Mouse (Mus musculus) adrenal gland, adult 18-20 months (tissue): ENCODE data around the gene Bcar1. TPM values are rescaled to one million over a fixed set of nuclear protein-coding genes. Genes with fewer than 3 reads are reported as not detected.

ENCODE experiments used
- DNase-seq, 2 experiments: peaks; one replicate each; pipeline ENCODE4 v3.0.0; 2021 to 2022; ENCODE audit warnings: low spot score in 2 of 2
- total RNA-seq, 2 experiments: library from RNA; stranded (reverse); gene quantifications; 1 replicate in 1 of 2; 2 replicates in 1 of 2; pipeline ENCODE4 v1.2.3; 2021

Bcar1 gene
- total RNA-seq, 2 experiments from 2014 or later: 83.9 to 120 TPM

DNA sequence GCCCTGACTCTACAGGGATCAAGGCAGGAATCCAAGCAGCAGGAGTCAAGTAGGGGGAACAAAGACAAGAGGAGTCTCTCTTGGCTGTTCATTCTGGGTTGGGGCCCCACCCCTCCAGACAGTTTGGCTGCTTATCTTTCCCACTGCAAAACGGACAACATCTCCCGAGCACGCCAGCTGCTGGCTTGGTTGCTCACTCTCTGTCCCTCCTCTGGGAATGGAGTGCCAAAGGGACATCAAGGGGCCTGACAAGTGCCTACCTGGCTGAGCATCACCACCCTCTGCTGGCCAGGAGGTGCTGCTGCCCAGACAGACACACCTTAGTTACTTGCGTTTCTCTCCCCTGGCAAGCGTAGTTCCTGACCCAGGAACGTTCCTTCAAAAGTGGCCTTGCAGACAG is 25.7 kb downstream of the Bcar1 start:
- peak in 1 of 2 experiments; percentile 16 for DNase-seq

DNA sequence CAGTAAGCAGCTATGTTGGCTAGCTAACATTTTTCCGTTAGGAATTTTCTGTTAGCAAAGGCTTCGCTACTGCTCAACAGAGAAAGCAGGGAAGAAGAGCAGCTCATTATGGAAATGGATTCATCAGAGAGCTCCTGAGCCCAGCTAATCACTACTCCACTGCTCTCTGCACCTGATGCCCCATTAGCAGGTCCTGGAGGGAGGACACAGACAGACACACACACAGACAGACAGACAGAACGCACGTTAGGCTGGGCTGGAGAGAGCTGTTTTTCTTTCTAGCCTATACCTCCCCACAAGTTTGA is 26.2 kb downstream of the Bcar1 start:
- DNase-seq: no peak

DNA sequence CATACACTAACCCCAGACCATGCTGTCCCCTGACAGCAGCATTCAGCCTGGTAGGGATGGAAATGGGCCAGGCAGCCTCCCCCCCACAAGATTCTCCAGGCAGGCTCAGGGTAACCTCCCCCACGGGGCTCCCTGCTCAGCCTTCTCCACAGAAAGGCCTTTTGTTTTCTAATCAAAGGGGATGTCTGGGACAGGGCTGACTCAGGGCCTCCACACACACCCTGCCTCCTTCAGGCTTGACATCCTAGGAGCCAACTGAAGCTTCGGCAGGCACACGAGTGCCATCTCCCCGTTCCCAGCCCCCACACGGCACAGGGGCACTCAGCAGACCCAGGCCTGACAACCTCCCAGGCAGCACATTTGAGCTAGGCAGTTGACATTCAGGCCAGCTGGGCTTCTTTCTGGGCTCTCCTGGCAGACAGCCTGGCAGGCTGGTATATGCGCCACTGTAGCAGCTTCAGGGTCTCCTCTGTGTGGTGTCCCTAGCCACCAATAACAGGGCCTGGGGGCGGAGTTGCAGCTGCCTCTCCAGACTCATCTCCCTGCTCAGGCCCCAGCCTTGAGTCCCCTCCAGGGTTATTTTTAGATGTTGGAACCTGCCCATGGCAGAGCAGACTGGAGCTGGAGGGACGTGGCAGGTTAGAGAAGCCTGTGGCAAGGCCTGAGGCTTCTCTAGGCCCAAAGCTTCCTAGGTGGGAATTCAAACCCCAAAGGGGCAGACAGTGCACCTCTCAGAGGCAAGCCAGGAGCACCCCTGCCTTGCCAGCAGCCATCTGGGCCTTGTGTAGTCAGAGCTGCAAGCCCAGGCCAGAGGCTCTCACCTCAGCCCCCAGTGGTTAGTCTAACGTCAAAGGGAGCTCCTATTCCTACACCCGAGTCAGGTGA is 26.8 kb downstream of the Bcar1 start:
- peak; percentile 43 to 47 for DNase-seq

DNA sequence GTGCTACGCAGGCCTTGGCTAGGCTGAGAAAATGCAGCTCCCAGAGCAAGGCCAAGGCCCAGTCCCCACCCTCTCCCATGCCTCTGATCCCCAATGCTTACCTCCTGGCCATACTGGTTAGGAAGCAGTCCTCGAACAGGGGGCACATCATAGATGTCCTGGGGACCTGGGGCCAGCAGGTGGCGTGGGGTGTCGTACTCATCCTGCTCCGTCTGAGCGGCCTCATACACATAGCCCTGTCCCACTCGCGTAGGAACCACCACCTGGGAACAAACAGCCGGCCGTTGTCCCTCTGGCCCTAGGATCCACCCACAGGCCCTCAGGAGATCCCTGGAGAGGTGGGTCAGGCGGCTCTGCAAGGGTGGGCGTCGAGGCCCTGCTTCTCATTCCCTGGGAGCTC is 28.1 kb downstream of the Bcar1 start:
- peak in 1 of 2 experiments; percentile 10 for DNase-seq

DNA sequence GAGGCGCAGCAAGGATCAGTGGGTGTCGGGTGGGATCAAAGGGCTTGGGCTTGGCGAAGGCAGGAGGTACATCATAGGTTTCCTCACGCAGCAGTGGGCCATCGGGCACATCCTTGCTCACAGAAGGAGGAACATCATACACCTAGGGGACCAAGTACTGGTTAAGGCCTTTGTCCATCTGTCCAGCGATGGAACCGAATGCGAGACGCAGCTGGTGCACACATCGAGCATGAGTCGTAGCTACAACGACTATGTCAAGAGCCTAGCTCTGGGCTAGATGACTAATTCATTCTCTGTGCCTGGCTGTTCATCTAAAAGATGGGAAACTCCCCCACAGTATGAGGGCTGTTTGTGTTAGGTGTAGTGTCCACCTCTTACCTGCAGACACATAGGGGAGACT is 29.3 kb downstream of the Bcar1 start:
- no peak for DNase-seq

DNA sequence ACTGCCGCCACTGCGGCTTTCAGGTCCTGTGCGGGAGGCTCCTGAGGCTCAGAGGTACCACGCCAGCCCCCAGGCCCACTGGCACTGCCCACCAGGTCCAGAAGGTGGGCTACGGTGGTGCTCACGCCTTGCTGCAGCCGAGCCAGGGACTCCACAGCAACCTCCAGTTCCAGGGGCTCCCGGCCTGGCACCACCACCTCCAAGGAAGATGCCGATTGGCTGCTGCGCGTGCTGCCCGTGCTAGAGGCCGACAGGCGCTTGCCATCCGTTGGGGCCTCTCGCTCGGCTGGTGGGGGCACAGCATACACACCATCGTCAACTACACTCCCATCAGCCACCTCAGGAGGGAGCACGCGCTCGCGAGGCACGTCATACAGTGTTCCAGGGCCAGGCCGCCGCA is 29.8 kb downstream of the Bcar1 start:
- DNase-seq: no peak

DNA sequence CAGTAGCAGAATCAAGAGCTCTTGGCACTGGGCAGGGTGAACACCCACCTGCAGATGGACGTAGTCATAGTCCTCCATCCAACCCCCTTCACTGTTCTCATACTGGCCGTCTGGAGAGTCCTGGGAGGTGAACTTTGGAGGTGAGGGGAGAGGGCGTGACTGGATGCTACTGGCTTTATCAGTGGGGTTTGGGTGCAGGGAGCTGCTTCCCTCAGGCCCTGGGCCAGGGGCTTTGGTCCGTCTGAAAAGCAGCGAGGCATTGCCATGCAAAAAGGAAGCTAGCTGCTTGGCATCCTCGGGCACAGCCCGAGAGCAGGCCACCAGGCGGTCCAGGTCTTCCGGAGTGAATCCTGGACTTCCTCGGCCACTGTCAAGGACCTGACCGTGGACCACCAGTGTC is 30.3 kb downstream of the Bcar1 start:
- DNase-seq: no peak

DNA sequence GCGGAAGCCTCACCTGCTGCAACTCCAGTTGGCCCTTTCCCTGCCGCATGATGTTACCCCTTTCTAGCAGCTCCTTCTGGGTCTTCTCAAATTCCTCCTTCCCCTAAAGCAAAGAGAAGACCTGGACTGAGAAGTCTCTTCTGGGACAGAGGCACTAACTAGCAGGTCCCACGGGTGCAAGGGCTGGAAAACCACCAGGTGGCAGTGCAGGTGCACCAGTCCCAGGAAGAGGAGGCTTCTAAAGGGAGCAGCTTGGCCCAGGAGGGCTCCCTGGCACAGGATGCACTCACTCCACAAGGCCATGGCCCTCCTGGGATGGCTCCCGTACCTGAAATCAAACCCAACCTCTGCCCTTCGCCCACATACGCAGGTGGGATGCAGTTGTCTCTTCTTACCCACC is 31.0 kb downstream of the Bcar1 start:
- DNase-seq: peak; percentile 52 to 61

DNA sequence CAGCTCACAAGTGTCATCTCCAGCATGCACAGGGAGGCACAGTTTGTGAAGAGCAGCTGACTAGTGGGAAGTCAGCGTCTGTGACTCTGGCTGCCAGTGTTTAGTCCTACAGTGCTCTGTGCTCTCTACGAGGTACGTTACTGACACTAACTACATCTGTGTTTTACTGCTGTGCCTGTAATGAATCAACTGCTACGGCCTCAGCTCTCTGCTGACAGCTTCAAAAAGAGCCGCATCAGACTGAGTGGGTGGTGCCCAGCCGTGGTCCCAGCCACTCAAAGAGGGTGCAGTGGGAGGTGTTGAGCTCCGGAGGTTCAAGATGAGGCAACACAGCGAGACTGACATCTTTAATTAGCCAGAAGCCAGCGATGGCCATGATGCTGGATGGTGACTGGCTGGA is 31.5 kb downstream of the Bcar1 start:
- no peak for DNase-seq

DNA sequence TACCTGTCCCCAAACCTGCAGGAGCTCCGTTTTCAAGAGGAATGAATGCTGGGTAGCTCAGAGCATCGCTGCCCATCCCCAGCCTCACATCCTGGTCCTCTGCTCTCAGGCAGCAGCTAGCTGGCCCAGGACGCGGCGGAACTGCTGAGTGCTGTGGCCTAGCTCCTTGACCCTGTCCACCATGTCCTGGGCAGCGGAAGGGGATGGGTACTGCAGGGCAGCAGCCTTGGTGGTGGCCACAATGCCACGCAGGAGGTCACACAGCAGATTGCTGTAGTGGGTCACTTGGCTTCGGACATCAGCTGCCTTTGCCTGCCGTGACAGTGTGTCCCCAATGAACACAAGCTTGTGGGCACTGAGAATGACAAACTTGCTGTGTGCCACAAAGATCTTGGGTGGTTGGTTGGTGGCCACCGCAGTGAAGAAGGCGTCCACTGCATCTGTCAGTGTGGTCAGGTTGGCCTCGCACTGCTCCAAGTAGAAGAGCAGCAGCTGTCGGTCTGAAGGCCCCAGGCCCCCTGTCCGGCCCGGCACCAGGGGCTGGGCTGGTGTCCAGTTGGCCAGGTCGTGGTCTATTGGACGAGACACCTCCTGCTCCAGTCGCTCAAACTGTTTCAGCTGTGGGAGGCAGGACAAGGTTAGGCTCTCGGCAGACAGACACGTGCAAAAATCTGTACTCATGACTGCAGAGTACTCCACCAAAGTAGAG is 32.7 kb downstream of the Bcar1 start:
- DNase-seq: no peak

DNA sequence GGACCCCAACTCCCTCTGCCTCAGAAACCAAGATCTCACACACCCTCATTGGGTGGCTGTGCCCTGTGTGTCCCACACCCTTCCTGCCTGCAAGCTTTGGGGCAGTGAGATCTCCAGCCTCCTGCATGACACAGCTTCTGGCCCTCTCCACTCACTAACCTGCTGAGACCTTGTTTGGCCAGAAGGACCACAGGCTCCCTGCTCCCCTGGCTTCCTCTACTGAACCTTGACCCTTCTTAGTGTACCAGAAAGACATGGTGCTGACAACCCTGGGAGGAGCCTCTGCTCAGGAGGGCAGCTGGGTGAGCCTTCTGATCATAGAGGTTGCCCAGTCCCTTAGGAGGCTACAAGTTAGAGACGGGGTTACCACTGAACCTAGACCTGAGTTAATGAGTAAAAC is 34.4 kb downstream of the Bcar1 start:
- peak; percentile 20 for DNase-seq

DNA sequence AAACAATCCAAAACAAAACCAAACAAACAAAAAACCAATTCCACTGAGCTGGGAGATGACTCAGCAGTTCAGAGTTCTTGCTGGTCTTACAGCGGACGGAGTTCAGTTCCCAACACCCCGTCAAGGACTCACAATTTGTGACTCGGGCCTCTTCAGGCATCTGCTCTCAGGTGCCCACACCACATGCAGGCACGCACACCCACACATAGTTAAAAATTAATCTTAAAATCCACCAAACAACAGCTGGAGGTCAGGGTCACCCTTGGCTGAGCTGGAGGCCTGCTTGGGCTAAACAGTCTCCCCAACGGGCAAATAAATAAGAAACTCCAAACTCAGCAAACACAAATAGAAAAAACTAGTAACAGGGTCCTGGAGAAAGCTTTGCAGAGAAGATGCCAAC is 35.3 kb downstream of the Bcar1 start:
- DNase-seq: peak in 1 of 2 experiments; percentile 22

DNA sequence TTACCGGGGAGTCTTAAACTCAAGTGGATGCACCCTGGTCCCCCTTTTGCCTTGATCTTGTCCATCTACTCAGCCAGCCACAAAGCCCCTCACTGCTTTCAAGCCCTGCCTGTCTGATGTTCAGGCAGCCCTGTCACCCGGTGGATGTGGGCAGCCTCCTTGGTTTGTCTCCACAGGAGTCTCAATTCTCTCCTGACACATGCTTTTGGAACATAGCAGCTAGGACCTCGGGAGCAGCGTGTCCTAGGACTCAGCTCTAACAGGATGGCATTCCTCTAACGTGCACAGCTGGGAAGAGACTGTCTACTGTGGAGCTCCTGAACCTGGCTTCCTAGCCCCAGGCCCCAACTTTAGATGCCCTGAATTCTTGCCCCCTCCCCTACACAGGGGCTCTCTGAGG is 37.9 kb downstream of the Bcar1 start:
- no peak for DNase-seq

DNA sequence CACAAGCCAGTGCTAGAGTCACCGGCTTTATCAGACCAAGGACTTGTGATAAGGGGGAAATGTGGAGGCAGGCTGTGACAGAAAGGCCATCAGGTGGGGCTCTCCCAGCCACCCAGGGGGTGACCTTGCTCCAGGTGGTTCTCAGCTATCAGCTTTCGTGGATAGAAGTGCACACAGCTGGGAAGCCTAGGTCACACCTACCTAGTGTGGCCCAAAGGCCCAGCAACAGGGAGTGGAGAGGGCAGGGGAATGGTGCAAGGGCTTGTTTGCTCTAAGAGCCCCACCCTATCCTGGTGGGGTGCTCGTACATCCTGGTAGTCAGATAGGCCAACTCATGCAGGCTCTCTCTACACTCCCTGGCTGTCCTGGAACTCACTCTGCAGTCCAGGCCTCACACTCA is 38.4 kb downstream of the Bcar1 start:
- no peak for DNase-seq

DNA sequence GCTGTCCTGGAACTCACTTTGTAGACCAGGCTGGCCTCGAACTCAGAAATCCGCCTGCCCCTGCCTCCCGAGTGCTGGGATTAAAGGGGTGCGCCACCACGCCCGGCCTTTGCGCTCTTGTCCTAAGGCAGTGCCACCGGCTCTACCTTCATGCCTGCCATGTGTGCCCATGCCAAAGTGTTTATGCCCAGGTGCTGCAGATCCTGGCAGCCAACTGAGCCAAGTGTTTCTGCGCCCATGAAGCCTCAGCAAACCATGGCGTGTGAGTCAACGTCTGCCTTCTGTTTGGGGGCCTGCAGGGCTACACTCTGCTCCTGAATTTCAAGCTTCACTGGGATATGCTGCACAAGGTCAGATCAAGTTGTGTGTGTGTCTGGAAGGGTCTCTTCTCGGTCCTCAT is 39.0 kb downstream of the Bcar1 start:
- DNase-seq: no peak

DNA sequence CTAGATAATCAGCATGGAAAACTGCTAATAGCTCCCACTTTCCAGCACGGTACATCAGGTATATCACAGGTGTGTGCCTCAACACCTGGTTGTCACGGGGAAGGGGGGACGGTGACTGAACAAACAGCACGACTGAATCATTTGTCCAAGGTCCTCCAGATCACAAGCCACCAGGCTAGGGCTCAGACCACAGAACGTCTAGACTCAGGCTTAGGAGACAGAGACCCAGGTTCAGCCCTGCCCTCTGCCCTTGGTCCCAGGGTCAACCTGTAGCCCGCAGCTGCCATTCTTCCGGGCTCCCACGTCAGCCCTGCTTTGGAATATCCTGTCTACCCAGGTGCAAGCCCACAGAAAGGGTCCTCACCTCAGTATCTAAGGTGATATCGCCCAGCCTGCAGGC is 42.2 kb downstream of the Bcar1 start:
- DNase-seq: no peak

DNA sequence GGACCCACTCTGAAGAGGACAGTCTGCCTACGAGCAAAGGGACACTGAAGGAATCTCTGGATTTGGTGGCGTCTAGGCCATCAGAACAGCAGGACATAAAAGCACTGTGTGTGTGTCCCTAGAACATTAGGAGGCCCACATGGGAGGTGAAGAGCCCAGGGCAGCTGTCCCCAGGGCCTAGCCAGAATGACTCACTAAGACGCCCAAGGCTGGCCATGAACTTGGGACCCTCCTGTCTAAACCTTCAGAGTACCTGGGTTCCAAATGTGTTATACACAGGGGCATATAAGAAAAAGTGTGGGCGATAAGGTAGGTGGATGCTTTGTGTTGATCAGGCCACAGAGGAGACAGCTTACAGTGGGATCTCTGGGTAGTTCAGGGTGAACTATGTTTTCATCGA is 42.9 kb downstream of the Bcar1 start:
- DNase-seq: no peak

DNA sequence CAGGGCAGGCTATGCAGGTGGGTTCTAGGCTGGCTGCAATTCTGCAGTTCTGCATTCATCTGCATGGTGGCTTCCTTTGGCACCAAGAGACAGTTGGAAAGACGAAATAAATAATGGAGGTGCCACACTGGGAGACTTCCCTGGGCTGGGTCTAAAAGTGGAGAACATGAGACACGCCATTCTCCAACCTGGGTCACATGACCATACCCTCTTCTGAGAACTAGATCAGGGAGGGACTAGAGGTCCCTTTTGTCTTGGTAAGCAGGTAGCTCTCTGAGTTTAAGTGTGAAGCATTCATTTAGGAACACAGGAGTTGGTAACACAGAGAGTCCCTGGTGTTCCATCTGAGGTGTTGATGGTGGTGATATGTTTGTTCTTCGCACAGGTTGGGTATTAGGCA is 43.4 kb downstream of the Bcar1 start:
- no peak for DNase-seq

DNA sequence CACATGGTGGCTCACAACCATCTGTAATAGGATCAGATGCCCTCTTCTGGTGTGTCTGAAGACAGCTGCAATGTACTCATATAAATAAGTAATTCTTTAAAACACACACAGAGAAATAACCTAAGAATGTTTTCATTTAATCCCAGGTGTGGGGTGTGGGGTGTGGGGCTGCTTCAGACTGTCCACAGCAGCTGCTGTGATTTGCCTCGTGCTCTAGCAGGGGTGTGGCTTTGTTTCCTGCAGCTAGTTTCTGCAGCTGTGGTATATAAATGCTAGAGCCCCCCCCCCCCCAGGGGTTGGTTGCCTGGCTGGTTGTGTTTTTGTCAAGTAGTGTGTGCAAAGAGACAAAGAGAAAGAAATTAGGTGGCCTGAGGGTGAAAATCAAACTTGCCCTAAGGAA is 44.6 kb downstream of the Bcar1 start:
- no peak for DNase-seq

DNA sequence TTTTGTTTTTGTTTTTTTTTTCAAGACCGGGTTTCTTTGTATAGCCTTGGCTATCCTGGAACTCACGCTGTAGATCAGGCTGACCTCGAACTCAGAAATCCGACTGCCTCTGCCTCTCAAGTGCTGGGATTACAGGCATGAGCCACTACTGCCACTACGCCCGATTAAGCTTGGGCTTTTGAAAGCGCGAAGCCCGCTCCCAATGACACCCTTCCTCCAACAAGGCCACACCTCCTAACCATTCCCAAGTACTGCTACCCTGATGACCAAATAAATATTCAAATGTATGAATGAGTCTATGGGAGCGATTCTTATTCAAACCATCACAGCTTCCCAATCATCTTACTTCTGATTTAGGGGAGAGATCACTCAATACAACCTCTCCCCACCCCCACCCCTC is 46.0 kb downstream of the Bcar1 start:
- no peak for DNase-seq

DNA sequence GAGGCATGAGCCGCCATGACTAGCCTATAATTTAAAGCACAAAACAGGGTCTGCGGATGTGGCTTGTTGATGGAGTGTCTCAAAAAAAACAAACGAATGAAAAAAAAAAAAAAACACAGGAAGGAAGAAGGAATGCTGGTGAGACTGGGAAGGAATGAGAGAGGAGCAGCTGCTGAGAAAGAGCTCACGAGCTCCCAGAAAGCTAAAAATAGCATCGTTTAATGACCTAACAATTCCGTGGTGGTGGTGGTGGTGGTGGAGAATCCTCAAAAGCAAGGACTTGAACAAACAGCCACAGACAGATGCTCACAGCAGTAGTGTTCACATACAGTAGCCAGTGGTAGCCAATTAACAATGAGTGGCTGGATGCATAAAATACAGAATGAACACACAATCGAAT is 48.2 kb downstream of the Bcar1 start:
- no peak for DNase-seq

DNA sequence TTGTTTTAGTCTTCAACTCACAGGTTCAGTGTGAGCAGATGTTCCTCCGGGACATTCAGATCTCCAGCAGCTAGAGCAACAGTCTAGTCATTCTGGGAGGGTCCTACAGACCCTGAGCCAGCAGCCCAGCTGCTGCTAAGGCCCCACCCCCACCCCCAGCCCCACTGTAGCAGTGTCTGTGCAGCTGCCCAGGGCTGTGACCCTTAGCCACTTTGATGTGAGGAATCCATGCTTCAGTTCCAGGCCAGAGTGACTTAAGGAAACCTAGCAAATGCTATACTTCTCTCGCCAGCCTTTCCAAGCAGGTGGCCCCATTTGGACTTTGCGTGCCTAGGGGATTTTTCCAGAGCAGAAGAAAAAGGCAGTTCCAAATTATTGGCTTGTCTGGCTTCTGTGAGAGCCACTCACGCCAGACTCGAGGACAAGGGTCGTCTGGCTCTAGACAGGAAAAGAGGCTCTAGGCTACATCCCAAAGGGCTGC is 50.3 kb downstream of the Bcar1 start:
- DNase-seq: no peak

DNA sequence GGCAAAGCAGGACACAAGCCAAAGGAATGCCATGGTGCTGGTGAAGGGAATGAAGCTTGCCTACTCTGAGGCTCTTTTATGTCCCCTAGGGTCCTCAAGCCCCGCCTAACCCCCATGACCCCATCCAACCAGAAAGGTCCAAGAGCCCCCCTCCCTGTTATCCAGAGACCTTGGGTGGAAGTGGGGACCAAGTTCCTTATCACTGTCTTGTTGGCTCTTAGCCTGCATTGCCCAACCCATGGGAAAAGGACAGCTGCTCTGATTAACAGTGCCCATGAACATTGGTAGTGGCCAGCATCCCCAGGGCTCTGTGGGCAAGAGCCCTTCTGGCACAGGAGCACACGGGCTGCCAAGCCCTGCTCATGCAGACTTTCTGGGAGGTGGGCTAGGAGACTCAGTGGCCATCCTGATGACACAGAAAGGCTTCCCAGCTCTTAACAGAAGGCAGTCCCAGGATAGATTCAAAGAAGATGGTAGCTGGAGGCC is 52.6 kb downstream of the Bcar1 start, which contains the start of gene Ctrb1:
Gene Ctrb1, minus strand, starts transcription at position 51 of the 486 bp plus-strand sequence.
- no peak for DNase-seq
